Mouse (Mus musculus) embryo, embryonic 9.5 days (tissue): ENCODE measurements around the gene Cxcl3.
"Not testable (repeated sequence)": the region's sequence is repeated elsewhere in the genome, so short reads cannot be mapped to it uniquely, and the experiment has no call there.

ENCODE experiments used
- DNase-seq: peaks from one replicate; pipeline ENCODE4 v3.0.0-alpha.2; 2017; ENCODE audit errors: extremely low spot score

Gene Cxcl3

GRCm38 (mm10) chr5:90790074-90790502, 4.2 kb downstream of the Cxcl3 start:
- DNase-seq: no peak

- DNase-seq: no peak
Observed at GRCm38 (mm10) chr5:90794195-90794625, 8.3 kb downstream of the Cxcl3 start, which contains the start of gene Cxcl15. Gene Cxcl15 (plus strand): TSS chr5:90794534.

GRCm38 (mm10) chr5:90795392-90795791, 9.5 kb downstream of the Cxcl3 start:
- DNase-seq: not testable (repeated sequence)

GRCm38 (mm10) chr5:90804574-90804973, 18.7 kb downstream of the Cxcl3 start:
- DNase-seq: no peak

GRCm38 (mm10) chr5:90806050-90806449, 20.1 kb downstream of the Cxcl3 start:
- DNase-seq: no peak

GRCm38 (mm10) chr5:90807176-90807950, 21.5 kb downstream of the Cxcl3 start:
- no peak for DNase-seq

GRCm38 (mm10) chr5:90819756-90820155, 33.9 kb downstream of the Cxcl3 start:
- no peak for DNase-seq

GRCm38 (mm10) chr5:90832145-90832767, 46.4 kb downstream of the Cxcl3 start:
- no peak for DNase-seq

- no peak for DNase-seq
Observed at GRCm38 (mm10) chr5:90832768-90833388, 47.0 kb downstream of the Cxcl3 start.

GRCm38 (mm10) chr5:90834436-90834835, 48.5 kb downstream of the Cxcl3 start:
- no peak for DNase-seq

- DNase-seq: no peak
Observed at GRCm38 (mm10) chr5:90838582-90838981, 52.7 kb downstream of the Cxcl3 start.
